Mouse (Mus musculus): ENCODE measurements around the gene Tcf20.
"Not testable (repeated sequence)": the region's sequence is repeated elsewhere in the genome, so short reads cannot be mapped to it uniquely, and the experiment has no call there.

Gene Tcf20

DNA sequence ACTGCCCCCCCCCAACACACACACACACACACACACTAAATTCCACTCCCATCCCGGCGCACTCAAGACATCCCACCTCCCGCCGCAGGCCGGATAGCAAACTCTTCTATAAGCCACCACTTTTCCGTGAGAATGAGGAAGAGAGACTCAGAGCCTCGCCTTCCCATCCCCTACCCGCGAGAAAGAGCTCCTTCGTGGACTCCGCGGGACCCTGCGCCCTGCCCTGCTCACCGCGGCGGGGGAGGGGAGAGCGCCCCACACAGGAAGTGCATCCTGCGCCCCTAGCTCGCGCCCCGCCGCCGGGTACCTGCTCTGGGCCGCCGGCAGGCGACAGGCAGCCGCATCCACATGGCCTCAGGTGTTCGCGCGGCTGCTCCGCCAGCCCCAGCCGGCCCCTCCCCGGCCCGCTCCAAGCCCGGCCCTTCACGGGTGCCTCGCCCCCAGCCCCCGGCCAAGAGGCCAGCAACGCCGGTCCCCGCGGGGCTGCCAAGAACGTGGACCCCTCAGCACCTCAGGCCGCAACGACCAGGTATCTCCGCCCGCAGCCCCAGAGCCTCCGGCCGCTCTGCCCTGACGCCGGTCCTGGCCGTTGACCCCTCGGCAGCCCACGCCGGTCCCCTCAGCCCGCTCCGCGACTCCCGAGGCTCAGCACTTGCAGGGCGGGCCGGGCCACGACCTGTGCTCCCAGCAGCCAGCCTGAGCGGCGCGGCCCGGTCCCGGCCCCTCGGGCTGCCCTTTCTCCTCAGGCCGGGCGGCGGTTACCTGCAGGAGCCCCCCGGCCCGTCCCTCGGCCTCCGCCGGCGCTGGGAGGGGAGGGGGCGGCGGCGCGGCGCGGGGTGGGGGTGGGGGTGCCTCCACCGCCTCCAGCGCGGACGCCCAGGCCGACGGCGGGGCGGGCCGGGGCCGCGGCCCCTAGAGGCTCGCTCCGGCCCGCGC lies 88.7 kb downstream of the Tcf20 start:
- DNase-seq: peak; percentile 54 to 65

GRCm38 (mm10) chr15:82898141-82898739 lies 89.4 kb downstream of the Tcf20 start:
- no peak for DNase-seq

GRCm38 (mm10) chr15:82896336-82896735 lies 91.3 kb downstream of the Tcf20 start:
- DNase-seq: no peak

- DNase-seq: no peak
These were observed 97.2 kb downstream of the Tcf20 start for GRCm38 (mm10) chr15:82890470-82890869.

GRCm38 (mm10) chr15:82889426-82889825 lies 98.2 kb downstream of the Tcf20 start:
- no peak for DNase-seq

DNA sequence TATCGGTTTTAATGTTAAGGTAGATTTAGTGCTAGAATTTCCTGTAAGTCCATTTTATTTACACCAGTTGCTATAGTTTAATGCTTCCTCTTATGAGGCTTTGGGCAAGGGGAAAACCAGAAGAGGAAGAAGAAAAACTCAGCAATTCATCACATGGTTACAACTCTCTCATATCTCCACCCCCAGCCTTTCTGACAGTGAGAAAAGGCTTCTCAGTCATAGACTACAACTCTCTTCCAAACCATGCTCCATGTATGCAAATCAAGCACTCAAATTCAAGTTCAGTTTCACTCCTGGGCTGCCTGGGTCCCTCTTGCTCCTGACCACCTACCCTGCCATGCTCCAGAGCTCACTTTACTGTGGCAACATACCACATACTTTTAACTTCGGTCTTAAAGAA lies 99.2 kb downstream of the Tcf20 start:
- DNase-seq: no peak

GRCm38 (mm10) chr15:82877309-82877708 lies 110.4 kb downstream of the Tcf20 start:
- DNase-seq: no peak

DNA sequence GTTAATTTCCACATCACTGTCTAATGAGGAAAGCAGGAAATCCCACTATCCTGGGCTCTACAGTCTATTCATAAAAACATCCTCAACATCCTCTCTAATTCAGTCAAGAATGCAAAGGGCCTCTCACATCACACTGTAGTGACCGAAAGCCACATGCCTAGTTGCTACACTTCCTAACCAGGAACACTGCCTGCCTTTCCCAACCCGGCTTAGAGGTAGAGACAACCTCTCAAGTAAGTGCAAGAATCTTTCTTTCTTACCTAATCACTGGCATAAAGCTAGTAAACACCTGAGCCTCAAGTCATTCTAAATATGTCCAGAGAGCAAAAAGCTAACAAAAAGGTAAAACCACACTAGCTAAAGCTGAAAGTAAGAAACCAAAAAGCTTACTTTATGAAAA lies 110.8 kb downstream of the Tcf20 start:
- no peak for DNase-seq

- no peak for DNase-seq
These were observed 115.6 kb downstream of the Tcf20 start for GRCm38 (mm10) chr15:82872037-82872436.

DNA sequence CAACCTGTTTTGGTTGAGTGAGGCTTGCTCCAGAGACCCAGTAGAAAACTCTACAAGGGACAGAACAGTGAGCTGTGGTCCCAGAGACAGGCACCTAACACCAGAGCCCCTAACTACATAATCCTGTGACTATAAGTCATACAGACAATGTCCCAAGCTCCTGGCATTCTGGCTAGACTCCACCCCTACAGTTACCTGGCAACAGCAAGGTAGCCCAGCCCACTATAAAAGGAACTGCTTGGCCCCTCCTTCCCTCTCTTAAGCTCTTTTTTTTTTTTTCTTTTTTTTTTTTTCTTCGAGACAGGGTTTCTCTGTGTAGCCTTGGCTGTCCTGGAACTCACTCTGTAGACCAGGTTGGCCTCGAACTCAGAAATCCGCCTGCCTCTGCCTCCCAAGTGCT lies 121.4 kb downstream of the Tcf20 start:
- not testable (repeated sequence) for DNase-seq

DNA sequence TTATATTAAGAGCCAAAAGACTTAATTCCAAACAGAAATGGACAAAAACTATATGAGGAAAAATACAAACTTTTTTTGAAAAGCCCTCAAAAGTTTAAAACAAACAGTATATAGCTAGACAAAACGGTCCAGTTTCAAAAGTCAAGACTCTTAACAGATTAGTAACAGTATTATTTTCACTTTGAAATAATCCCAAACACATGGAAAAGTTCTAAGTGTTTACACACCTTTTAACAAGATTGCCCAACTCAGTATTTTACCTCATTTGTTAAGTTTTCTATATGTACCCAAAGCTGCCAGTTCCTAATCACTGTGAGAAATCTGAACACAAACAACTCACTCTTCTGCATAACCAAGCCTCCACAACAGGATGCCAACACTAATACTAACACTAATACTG lies 124.0 kb downstream of the Tcf20 start:
- no peak for DNase-seq

DNA sequence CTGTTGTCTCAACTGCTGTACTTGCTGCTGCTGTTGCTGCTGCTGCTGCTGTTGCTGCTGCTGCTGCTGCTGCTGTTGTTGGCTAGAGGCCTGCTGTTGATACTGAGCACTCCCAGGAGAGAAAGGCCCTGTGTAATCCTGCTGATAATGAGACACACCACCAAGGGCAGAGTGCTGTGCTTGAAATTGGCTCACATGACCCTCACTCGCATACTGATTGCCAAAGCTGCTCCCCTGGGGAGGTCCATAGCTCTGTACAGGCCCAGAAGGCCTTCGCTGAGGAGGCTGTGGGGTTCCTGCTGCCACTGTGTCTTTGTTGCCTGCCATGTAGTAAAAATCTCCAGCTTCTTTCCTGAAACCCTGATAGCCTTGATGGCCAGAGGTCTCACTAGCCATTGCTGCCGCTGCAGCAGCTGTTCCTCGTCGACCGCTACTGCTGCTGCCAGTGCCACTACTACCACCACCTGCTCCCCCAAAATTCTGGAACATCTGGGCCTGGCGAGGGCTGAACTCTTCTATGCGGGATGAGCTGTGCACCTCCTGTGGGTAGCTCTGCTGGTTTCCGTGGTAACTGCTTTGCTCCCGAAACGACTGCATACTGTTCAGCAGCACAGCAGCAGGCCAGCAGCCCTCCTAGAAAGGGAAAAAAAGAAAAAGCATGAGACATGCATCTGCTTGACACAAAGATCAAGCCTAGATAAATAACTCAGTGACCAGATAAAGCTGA lies 130.9 kb downstream of the Tcf20 start:
- DNase-seq: no peak

GRCm38 (mm10) chr15:82856065-82856464 lies 131.6 kb downstream of the Tcf20 start:
- DNase-seq: no peak

DNA sequence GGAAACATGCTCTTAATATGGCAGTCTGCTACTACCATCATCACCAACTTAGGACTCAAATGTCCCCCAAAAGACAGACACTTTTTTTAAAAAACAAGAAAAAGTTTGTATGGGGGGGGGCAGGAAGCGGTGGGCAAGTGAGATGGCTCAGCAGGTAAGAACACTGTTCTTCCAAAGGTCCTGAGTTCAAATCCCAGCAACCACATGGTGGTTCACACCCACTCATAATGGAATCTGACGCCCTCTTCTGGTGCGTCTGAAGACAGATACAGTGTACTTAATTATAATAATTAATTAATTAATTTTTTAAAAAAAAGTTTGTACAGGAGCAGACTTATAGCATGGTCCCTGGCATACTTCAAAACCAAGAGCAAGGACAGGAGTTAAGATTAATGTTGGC lies 148.5 kb downstream of the Tcf20 start:
- no peak for DNase-seq

- DNase-seq: no peak
These were observed 157.8 kb downstream of the Tcf20 start for GRCm38 (mm10) chr15:82829917-82830316.

DNA sequence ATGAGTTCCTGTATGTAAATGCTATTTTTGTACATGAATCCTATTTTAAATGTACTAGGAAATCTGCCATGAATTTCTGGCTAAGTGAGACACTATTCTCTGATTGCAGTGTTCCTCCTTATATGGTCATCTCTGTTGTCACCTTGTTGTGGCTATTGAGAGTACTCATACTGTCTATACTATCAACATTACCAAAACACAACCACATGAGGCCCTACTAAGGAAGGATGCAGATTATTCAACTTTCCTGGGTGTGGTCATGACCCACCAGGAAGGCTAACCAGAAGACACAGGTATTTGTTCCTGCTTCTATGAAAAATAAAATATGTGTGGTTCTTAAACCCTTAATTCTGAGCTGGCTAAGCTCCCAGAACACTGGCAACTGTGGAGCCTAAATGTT lies 161.8 kb downstream of the Tcf20 start:
- DNase-seq: no peak

GRCm38 (mm10) chr15:82822347-82822746 lies 165.3 kb downstream of the Tcf20 start:
- DNase-seq: no peak

GRCm38 (mm10) chr15:82821657-82822056 lies 166.0 kb downstream of the Tcf20 start:
- DNase-seq: no peak

DNA sequence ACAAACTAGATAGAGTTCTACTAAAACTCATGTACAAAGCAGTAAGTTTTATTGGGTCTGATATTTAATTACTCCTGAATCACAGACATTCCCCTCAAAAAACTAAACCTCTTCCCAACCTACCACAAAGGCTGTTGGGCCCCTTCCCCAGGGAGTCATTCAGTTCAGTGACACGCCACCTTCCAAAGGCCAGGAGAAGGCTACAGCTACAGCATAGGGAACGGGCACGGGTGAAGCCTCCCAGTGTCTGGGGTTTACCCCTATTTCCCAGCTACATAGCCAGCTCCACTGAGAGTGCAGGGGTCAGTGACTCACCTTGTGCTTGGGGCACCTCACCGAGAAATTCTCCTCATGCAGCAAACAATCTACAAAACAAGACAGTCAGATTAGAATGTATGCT lies 172.4 kb downstream of the Tcf20 start:
- no peak for DNase-seq

DNA sequence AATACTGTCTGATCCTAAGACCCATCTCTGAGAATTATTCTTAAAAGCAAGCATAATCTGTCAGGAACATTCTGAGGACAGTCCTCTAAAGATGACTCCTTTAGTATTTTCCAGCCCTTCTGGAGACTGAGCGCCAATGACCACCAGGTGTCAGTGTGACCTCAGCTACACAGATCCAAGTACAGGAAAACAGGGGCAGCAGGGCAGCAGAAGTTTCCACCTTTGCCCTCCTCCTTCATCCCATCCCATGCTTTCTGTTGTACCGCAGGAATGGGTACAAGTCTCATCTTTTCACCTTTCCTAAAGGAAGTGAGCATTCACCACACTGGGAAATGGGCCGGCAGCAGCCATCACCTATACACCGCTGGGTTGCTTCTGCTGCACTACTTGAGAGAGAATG lies 172.9 kb downstream of the Tcf20 start:
- DNase-seq: peak; percentile 83 to 86

GRCm38 (mm10) chr15:82814321-82814720 lies 173.4 kb downstream of the Tcf20 start:
- DNase-seq: no peak

DNA sequence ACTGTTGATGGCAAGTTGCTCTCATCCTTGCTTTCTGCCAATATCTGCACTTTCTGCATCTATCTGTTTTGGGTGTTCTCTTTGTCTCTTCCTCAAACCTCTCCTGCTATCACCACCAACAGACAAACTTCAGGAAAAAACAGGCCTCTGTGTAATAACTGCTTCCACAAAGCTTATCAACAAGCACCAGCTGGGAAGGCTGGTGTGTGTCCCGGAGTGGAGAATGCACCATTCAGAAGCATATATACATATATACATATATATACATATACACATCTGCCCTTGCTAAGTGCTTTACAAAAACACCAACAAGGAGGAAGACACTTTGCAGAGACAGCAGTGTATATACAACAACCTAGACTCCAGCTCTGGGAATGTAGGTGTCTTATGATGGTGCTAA lies 177.1 kb downstream of the Tcf20 start:
- DNase-seq: no peak

DNA sequence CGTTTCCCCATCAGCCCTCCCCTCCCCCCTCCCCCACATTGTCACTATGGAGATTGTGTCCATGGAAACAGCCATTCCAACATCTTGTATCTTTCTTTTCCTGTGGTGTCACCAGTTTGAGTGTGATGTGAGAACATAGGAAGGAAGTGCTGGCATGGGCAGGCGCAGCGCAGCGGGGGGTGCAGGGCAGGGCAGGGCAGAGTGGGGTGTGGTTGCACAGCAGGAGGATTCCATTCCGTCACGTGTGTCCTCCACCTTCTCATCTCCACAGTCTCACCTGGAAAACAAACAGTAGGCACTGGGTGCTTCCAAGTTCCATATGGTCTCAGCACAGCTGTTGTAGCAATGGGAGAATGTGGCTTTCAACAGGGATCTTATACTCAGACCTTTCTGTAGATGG lies 178.2 kb downstream of the Tcf20 start:
- DNase-seq: peak in 1 of 2 experiments; percentile 26
